Mouse (Mus musculus): ENCODE data around the gene Pigo. TPM values are rescaled to one million over a fixed set of nuclear protein-coding genes. Genes with fewer than 3 reads are reported as not detected.

Pigo gene
- polyA plus RNA-seq (2014; fragmentation: Nextera tagmentation; extraction: Ambion mirVana) = 19.2 and 21.4 TPM in 2 replicates

- DNase-seq = peak; percentile 98
- Histone ChIP-seq H3K9me3 (ENCODE audit: low read depth, low read length) (no peaks in the 10 kb centered on the region), H3K4me1 (ENCODE audit: insufficient read depth) (0 out of 2 replicates have a peak, but pooled peaks cover 4% of the 10 kb centered on the region), H3K27ac (ENCODE audit: low read depth) (peak within 1 kb of the TSS; percentile 92), H3K4me2 (peak within 1 kb of the TSS; percentile 71), H3K36me3 (ENCODE audit: insufficient read depth) (peaks cover 67% of the 10 kb centered on the region), H3K9ac (peak within 1 kb of the TSS; percentile 56), H3K27me3 (ENCODE audit: insufficient read depth, low read length) (no peaks in the 10 kb centered on the region), H3K4me3 (ENCODE audit: low read depth, low read length) (peak within 1 kb of the TSS; percentile 62)
- WGBS = 6% methylated on average over 42 of the region's 42 CpGs
- TF ChIP-seq CTCF (IDR thresholded peaks at IDR 0.05; ENCODE audit: low read depth) = peak; percentile 87
- peak; percentile 94 for ATAC-seq (ENCODE audit: insufficient read depth)
These were observed at the start of gene Pigo for GRCm38 (mm10) chr4:43025084-43025960. Gene Pigo (minus strand): TSS chr4:43025819.

- H3K9ac ChIP-seq = no peak overlapping the region
- H3K27me3 ChIP-seq (ENCODE audit: insufficient read depth, low read length) = no peaks in the 10 kb centered on the region
- ATAC-seq (ENCODE audit: insufficient read depth) = no peak
- H3K36me3 ChIP-seq (ENCODE audit: insufficient read depth) = no peaks in the 10 kb centered on the region
- no peak for DNase-seq
- H3K9me3 ChIP-seq (ENCODE audit: low read depth, low read length) = no peaks in the 10 kb centered on the region
- no peak overlapping the region for H3K4me2 ChIP-seq
- no peaks in the 10 kb centered on the region for H3K4me1 ChIP-seq (ENCODE audit: insufficient read depth)
- H3K4me3 ChIP-seq (ENCODE audit: low read depth, low read length) = no peak overlapping the region
- no peak overlapping the region for H3K27ac ChIP-seq (ENCODE audit: low read depth)
- no peak for TF ChIP-seq CTCF (IDR thresholded peaks at IDR 0.05; ENCODE audit: low read depth)
These were observed 49.3 kb upstream of the Pigo start for GRCm38 (mm10) chr4:43074923-43075322.

- no peaks in the 10 kb centered on the region for H3K27me3 ChIP-seq (ENCODE audit: insufficient read depth, low read length)
- 96% methylated on average over 4 of the region's 4 CpGs for WGBS
- no peak overlapping the region for H3K27ac ChIP-seq (ENCODE audit: low read depth)
- H3K4me1 ChIP-seq (ENCODE audit: insufficient read depth) = no peaks in the 10 kb centered on the region
- H3K4me3 ChIP-seq (ENCODE audit: low read depth, low read length) = no peak overlapping the region
- DNase-seq (no peak), ATAC-seq (ENCODE audit: insufficient read depth) (no peak)
- no peaks in the 10 kb centered on the region for H3K9me3 ChIP-seq (ENCODE audit: low read depth, low read length)
- H3K36me3 ChIP-seq (ENCODE audit: insufficient read depth) = no peaks in the 10 kb centered on the region
- TF ChIP-seq CTCF (IDR thresholded peaks at IDR 0.05; ENCODE audit: low read depth) = no peak
- no peak overlapping the region for H3K9ac ChIP-seq
- H3K4me2 ChIP-seq = no peak overlapping the region
These were observed 39.9 kb upstream of the Pigo start for GRCm38 (mm10) chr4:43065471-43065870.

- DNase-seq (no peak), ATAC-seq (ENCODE audit: insufficient read depth) (no peak)
- Histone ChIP-seq H3K27ac (ENCODE audit: low read depth) (no peak overlapping the region), H3K36me3 (ENCODE audit: insufficient read depth) (no peaks in the 10 kb centered on the region), H3K27me3 (ENCODE audit: insufficient read depth, low read length) (peaks cover 10% of the 10 kb centered on the region), H3K9me3 (ENCODE audit: low read depth, low read length) (no peaks in the 10 kb centered on the region), H3K4me2 (no peak overlapping the region), H3K4me1 (ENCODE audit: insufficient read depth) (no peaks in the 10 kb centered on the region), H3K9ac (no peak overlapping the region), H3K4me3 (ENCODE audit: low read depth, low read length) (no peak overlapping the region)
- WGBS = 62% methylated on average over 3 of the region's 3 CpGs
- no peak for TF ChIP-seq CTCF (IDR thresholded peaks at IDR 0.05; ENCODE audit: low read depth)
These were observed 34.7 kb upstream of the Pigo start for GRCm38 (mm10) chr4:43060286-43060685.

GRCm38 (mm10) chr4:43059697-43060096, 34.1 kb upstream of the Pigo start:
- no peak for DNase-seq
- peak overlapping the region; percentile 59; the same call in 1 of the 2 replicates for H3K9ac ChIP-seq
- H3K4me2 ChIP-seq = peak overlapping the region; percentile 90
- peaks cover 10% of the 10 kb centered on the region for H3K27me3 ChIP-seq (ENCODE audit: insufficient read depth, low read length)
- H3K4me3 ChIP-seq (ENCODE audit: low read depth, low read length) = peak overlapping the region; percentile 66
- no peak overlapping the region for H3K27ac ChIP-seq (ENCODE audit: low read depth)
- H3K4me1 ChIP-seq (ENCODE audit: insufficient read depth) = no peaks in the 10 kb centered on the region
- no peak for TF ChIP-seq CTCF (IDR thresholded peaks at IDR 0.05; ENCODE audit: low read depth)
- no peaks in the 10 kb centered on the region for H3K36me3 ChIP-seq (ENCODE audit: insufficient read depth)
- no peak for ATAC-seq (ENCODE audit: insufficient read depth)
- no peaks in the 10 kb centered on the region for H3K9me3 ChIP-seq (ENCODE audit: low read depth, low read length)
- 38% methylated on average over 3 of the region's 3 CpGs for WGBS

- Histone ChIP-seq H3K27me3 (ENCODE audit: insufficient read depth, low read length) (peaks cover 10% of the 10 kb centered on the region), H3K27ac (ENCODE audit: low read depth) (peak within 1 kb of the TSS; percentile 71; the same call in 1 of the 2 replicates), H3K9me3 (ENCODE audit: low read depth, low read length) (no peaks in the 10 kb centered on the region), H3K4me2 (peak within 1 kb of the TSS; percentile 90), H3K4me1 (ENCODE audit: insufficient read depth) (no peaks in the 10 kb centered on the region), H3K9ac (peak within 1 kb of the TSS; percentile 59), H3K36me3 (ENCODE audit: insufficient read depth) (no peaks in the 10 kb centered on the region), H3K4me3 (ENCODE audit: low read depth, low read length) (peak within 1 kb of the TSS; percentile 66)
- DNase-seq (peak; percentile 93), ATAC-seq (ENCODE audit: insufficient read depth) (peak; percentile 98)
- TF ChIP-seq CTCF (IDR thresholded peaks at IDR 0.05; ENCODE audit: low read depth) = no peak
- under 1% methylated on average over 90 of the region's 90 CpGs for WGBS
These were observed 33.4 kb upstream of the Pigo start, which contains the start of gene Unc13b for GRCm38 (mm10) chr4:43058753-43059654. Gene Unc13b (plus strand): TSS chr4:43058953.
